Mouse (Mus musculus): ENCODE measurements around the gene Hipk4. TPM values are rescaled to one million over a fixed set of nuclear protein-coding genes. Genes with fewer than 3 reads are reported as not detected.

The Hipk4 gene
- polyA plus RNA-seq, 1 experiment from 2014 or later: 0.04 TPM

DNA sequence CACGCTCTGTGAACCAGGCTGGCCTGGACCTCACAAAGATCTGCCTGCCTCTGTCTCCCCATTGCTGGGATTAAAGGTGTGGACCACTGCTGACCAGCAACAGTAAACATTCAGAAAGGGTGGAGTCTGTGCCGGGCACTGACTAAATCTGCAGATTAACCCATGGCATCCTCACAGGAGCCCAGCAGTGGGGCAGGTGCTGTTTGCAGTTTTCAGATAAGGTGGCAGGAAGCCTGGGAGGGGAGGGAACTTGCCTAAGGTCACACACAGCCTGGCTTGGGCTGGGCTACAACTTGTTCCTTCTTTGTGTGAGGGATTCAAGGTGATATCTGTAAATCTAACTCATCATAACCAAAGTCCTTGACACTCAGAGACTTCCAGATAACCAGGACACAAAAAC, 17.5 kb downstream of the Hipk4 start:
- ATAC-seq (peak; percentile 65), DNase-seq (peak; percentile 57)
- H3K9me3 ChIP-seq (ENCODE audit: low read length): no peaks in the 10 kb centered on the region
- H3K9ac ChIP-seq (replicated peaks): no peak overlapping the region
- H3K36me3 ChIP-seq (replicated peaks; ENCODE audit: insufficient read depth, low read length): peaks cover 26% of the 10 kb centered on the region
- H3K4me2 ChIP-seq (ENCODE audit: low read depth, low read length): peak overlapping the region; percentile 98
- no peak overlapping the region for H3K4me3 ChIP-seq (ENCODE audit: low read depth, low read length)
- TF ChIP-seq CTCF (IDR thresholded peaks at IDR 0.05; ENCODE audit: low read depth) (no peak), EP300 (IDR thresholded peaks at IDR 0.05; ENCODE audit: low read depth) (peak; percentile 58; the same call in 1 of the 2 replicates)
- peaks cover 53% of the 10 kb centered on the region for H3K4me1 ChIP-seq (ENCODE audit: insufficient read depth)
- H3K27me3 ChIP-seq (ENCODE audit: insufficient read depth, low read length): no peaks in the 10 kb centered on the region
- H3K27ac ChIP-seq (ENCODE audit: low read depth): peak overlapping the region; percentile 59
- 59% methylated on average over 2 of the region's 2 CpGs for WGBS (ENCODE audit: insufficient replicate concordance)

DNA sequence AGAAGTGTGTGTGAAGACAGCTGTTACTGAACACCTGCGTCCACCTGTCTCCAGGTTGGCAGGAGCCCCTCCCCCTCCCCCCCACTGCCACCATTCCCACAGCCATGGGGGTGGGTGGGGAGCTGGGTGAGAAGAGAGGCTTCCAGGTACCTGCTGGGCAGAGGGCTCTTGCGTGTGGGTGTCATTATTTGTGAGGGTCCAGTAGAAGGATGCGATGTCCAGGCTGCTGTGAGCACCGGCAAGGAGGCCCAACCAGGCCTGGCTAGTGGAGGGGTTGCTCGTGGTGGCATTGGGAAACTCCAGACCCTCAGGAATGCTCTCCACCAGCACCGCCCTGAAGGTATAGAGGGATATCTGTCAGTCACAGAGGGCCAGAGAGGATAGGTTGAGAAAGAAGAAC, 17.9 kb downstream of the Hipk4 start:
- DNase-seq: no peak
- Histone ChIP-seq H3K9me3 (ENCODE audit: low read length) (no peaks in the 10 kb centered on the region), H3K27me3 (ENCODE audit: insufficient read depth, low read length) (no peaks in the 10 kb centered on the region), H3K9ac (replicated peaks) (no peak overlapping the region), H3K27ac (ENCODE audit: low read depth) (peak overlapping the region; percentile 59; the same call in 1 of the 2 replicates), H3K36me3 (replicated peaks; ENCODE audit: insufficient read depth, low read length) (peaks cover 22% of the 10 kb centered on the region), H3K4me1 (ENCODE audit: insufficient read depth) (peaks cover 49% of the 10 kb centered on the region), H3K4me2 (ENCODE audit: low read depth, low read length) (peak overlapping the region; percentile 98), H3K4me3 (ENCODE audit: low read depth, low read length) (peak overlapping the region; percentile 61)
- TF ChIP-seq CTCF (IDR thresholded peaks at IDR 0.05; ENCODE audit: low read depth): no peak
- no peak for TF ChIP-seq EP300 (IDR thresholded peaks at IDR 0.05; ENCODE audit: low read depth)
- WGBS (ENCODE audit: insufficient replicate concordance): 87% methylated on average over 6 of the region's 6 CpGs
- ATAC-seq: no peak

- Histone ChIP-seq H3K4me2 (ENCODE audit: low read depth, low read length) (peak overlapping the region; percentile 98), H3K9me3 (ENCODE audit: low read length) (no peaks in the 10 kb centered on the region), H3K27me3 (ENCODE audit: insufficient read depth, low read length) (no peaks in the 10 kb centered on the region), H3K9ac (replicated peaks) (no peak overlapping the region), H3K36me3 (replicated peaks; ENCODE audit: insufficient read depth, low read length) (peaks cover 17% of the 10 kb centered on the region), H3K4me3 (ENCODE audit: low read depth, low read length) (peak overlapping the region; percentile 61), H3K27ac (ENCODE audit: low read depth) (no peak overlapping the region), H3K4me1 (ENCODE audit: insufficient read depth) (peaks cover 44% of the 10 kb centered on the region)
- no peak for DNase-seq
- no peak for TF ChIP-seq EP300 (IDR thresholded peaks at IDR 0.05; ENCODE audit: low read depth)
- TF ChIP-seq CTCF (IDR thresholded peaks at IDR 0.05; ENCODE audit: low read depth): no peak
- 77% methylated on average over 16 of the region's 16 CpGs for WGBS (ENCODE audit: insufficient replicate concordance)
- no peak for ATAC-seq
Measured at GRCm38 (mm10) chr7:27541431-27541830, 18.4 kb downstream of the Hipk4 start.

DNA sequence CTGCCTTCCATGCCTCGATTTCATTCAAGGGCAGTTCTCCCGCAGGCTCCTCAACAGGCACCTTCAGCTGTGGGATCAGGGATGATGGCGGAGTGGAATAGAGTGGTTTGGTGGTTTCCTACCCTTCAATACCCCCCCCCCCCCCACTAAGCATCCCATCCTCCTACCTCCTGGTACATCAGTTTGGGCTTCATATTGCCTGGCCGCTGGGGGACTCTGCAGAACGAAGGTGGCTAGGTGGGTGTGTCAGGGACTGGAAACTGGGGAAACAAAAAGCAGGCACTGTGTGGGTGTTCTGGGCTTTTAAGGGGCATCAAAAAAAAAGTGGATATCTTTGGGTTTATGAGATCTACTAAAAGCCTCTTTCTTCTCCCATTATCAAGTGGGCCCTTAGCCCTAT, 18.9 kb downstream of the Hipk4 start:
- TF ChIP-seq CTCF (IDR thresholded peaks at IDR 0.05; ENCODE audit: low read depth) (no peak), EP300 (IDR thresholded peaks at IDR 0.05; ENCODE audit: low read depth) (no peak)
- DNase-seq (no peak), ATAC-seq (no peak)
- H3K4me1 ChIP-seq (ENCODE audit: insufficient read depth): peaks cover 44% of the 10 kb centered on the region
- peaks cover 17% of the 10 kb centered on the region for H3K36me3 ChIP-seq (replicated peaks; ENCODE audit: insufficient read depth, low read length)
- no peaks in the 10 kb centered on the region for H3K27me3 ChIP-seq (ENCODE audit: insufficient read depth, low read length)
- H3K4me2 ChIP-seq (ENCODE audit: low read depth, low read length): peak overlapping the region; percentile 98
- H3K27ac ChIP-seq (ENCODE audit: low read depth): no peak overlapping the region
- peak overlapping the region; percentile 69 for H3K9ac ChIP-seq (replicated peaks)
- peak overlapping the region; percentile 61 for H3K4me3 ChIP-seq (ENCODE audit: low read depth, low read length)
- 61% methylated on average over 5 of the region's 5 CpGs for WGBS (ENCODE audit: insufficient replicate concordance)
- H3K9me3 ChIP-seq (ENCODE audit: low read length): no peaks in the 10 kb centered on the region

DNA sequence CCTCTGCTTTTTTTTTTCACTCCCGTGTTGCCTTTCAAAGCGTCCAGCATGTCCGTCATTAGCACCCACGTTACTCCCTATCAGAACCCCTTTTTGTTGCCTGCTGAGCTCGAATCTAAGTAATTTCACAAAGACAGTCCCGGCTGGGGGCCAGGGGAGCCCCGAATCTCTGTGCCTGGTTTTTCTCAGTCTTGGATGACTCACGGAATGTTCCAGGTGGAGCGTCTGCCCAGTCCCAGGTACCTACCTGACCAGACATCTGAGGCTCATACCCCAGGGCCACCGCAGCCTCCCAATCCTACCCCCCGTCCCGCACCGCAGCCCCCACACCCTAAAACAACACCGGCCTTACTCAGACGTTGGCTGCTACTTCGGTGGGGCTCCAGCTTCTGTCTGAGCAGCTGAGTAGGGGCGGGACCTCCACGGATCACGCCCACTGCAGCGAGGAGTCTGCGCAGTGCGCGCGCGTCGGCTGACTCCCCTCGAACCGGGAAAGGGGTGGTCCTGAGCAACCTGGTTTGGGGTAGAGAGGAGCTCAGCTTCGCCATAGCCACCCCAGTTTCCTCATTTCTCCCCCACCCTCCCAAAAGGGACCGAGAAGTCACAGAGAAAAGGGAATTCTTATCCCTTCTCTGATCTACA, 19.4 kb downstream of the Hipk4 start:
- DNase-seq: peak; percentile 86
- H3K36me3 ChIP-seq (replicated peaks; ENCODE audit: insufficient read depth, low read length): peaks cover 15% of the 10 kb centered on the region
- H3K9ac ChIP-seq (replicated peaks): peak overlapping the region; percentile 69
- H3K4me2 ChIP-seq (ENCODE audit: low read depth, low read length): peak overlapping the region; percentile 98
- no peaks in the 10 kb centered on the region for H3K9me3 ChIP-seq (ENCODE audit: low read length)
- H3K4me3 ChIP-seq (ENCODE audit: low read depth, low read length): peak overlapping the region; percentile 61
- peaks cover 43% of the 10 kb centered on the region for H3K4me1 ChIP-seq (ENCODE audit: insufficient read depth)
- peak overlapping the region; percentile 51 for H3K27ac ChIP-seq (ENCODE audit: low read depth)
- TF ChIP-seq CTCF (IDR thresholded peaks at IDR 0.05; ENCODE audit: low read depth): no peak
- TF ChIP-seq EP300 (IDR thresholded peaks at IDR 0.05; ENCODE audit: low read depth): no peak
- H3K27me3 ChIP-seq (ENCODE audit: insufficient read depth, low read length): no peaks in the 10 kb centered on the region
- ATAC-seq: peak; percentile 78
- 2% methylated on average over 30 of the region's 30 CpGs for WGBS (ENCODE audit: insufficient replicate concordance)

DNA sequence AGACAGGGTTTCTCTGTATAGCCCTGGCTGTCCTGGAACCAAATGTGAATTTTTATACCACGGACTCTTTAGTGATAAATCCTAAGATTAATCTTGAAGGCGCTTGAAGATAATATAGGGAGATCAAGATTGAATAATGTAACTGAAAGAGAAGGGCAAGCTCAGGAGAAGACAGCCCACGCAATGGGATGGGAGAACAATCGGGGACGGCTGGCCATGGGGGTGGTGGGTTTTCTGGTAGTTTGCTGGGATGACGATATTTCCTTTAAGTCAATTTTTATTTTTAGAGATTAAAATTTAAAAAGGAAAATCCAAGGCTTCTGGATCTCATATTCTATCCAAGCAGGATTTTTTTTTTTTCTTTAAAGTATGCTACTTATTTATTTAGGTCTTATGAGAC, 20.0 kb downstream of the Hipk4 start:
- Histone ChIP-seq H3K27me3 (ENCODE audit: insufficient read depth, low read length) (no peaks in the 10 kb centered on the region), H3K4me3 (ENCODE audit: low read depth, low read length) (peak overlapping the region; percentile 61), H3K27ac (ENCODE audit: low read depth) (peak overlapping the region; percentile 51), H3K9me3 (ENCODE audit: low read length) (no peaks in the 10 kb centered on the region), H3K4me2 (ENCODE audit: low read depth, low read length) (peak overlapping the region; percentile 98), H3K9ac (replicated peaks) (peak overlapping the region; percentile 69), H3K36me3 (replicated peaks; ENCODE audit: insufficient read depth, low read length) (peaks cover 13% of the 10 kb centered on the region), H3K4me1 (ENCODE audit: insufficient read depth) (peaks cover 39% of the 10 kb centered on the region)
- TF ChIP-seq CTCF (IDR thresholded peaks at IDR 0.05; ENCODE audit: low read depth) (no peak), EP300 (IDR thresholded peaks at IDR 0.05; ENCODE audit: low read depth) (no peak)
- 41% methylated on average over 6 of the region's 6 CpGs for WGBS (ENCODE audit: insufficient replicate concordance)
- ATAC-seq (no peak), DNase-seq (no peak)
